Mouse (Mus musculus) heart, postnatal 0 days (tissue): ENCODE measurements around the gene Fabp7.

ENCODE experiments used
- CTCF ChIP-seq: IDR thresholded peaks from 2 replicates; pipeline ENCODE4 v1.5.1; 2016; ENCODE audit warnings: antibody characterized with exemption, control low read depth, low read depth
- EP300 ChIP-seq: IDR thresholded peaks from 2 replicates; pipeline ENCODE4 v1.6.1; 2016; ENCODE audit warnings: antibody characterized with exemption, low read depth

DNA sequence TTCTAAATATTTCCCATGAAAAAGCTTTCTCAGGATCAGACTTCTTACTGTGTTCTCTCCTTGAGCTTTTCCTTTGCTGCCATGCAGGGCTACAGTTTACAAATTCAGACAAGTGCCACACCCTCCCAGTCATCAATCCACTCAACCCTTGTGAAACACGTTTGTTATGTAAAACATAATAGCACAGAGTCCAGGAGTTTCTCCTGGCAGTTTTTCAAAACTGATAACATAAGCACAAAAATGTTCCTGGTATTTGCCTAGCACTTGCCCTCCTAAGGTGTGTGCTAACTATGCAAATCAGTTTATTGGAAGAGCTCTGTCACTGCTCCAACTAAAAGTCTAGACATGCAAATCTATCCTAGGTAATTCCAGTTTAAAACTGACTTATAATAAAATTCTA is 21.6 kb upstream of the Fabp7 start:
- no peak for TF ChIP-seq CTCF
- no peak for TF ChIP-seq EP300
